Mouse (Mus musculus) thymus, postnatal 36 days (tissue): ENCODE data around the gene Tsc22d3.
A peak's percentile ranks its signal among the peaks of the same experiment; 100 is the strongest.
"Not testable (repeated sequence)": the region's sequence is repeated elsewhere in the genome, so short reads cannot be mapped to it uniquely, and the experiment has no call there.

ENCODE experiments used
- DNase-seq, 2 experiments: peaks; one replicate each; pipeline ENCODE4 v3.0.0; 2022; ENCODE audit warnings: mixed read lengths in 2 of 2

Gene Tsc22d3

DNA sequence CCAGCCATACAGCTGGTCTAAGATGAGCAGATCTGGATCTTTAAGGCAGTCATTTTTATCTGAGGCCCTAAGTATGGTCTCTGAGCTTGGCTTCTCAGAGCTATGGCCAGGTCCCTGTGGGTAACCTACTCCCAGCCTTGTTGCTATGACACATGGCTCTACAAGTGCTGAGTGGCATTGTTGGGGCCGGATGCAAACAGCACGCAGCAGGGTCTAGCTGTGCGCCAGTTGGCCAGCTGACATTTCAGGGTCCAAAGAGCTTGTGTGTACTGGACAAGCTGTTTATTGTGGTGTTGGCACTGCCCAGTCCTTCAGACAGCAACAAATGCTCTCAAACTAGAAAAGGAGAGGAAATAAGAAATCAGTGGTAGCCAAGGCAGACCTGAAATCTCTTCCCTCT is 35.2 kb downstream of the Tsc22d3 start:
- no peak for DNase-seq

DNA sequence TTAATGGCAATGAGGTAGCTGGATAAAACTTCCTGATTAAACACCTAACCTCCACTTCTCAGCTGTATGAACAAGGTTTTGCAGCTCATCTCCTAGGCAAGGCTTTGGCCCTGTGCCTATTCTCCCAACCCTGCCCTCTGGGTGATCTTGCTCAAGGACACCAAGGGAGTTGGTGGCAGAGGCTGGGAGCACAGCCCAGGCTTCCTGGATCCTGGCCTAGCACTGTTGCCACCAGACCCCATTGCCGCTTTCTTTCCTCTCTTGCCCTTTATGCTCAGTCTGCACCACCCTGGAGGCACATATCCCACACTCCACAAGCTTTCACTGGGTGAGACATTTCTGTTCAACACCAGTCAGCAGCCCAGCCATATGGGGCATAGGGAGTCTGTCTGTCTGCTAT is 35.7 kb downstream of the Tsc22d3 start:
- no peak for DNase-seq

DNA sequence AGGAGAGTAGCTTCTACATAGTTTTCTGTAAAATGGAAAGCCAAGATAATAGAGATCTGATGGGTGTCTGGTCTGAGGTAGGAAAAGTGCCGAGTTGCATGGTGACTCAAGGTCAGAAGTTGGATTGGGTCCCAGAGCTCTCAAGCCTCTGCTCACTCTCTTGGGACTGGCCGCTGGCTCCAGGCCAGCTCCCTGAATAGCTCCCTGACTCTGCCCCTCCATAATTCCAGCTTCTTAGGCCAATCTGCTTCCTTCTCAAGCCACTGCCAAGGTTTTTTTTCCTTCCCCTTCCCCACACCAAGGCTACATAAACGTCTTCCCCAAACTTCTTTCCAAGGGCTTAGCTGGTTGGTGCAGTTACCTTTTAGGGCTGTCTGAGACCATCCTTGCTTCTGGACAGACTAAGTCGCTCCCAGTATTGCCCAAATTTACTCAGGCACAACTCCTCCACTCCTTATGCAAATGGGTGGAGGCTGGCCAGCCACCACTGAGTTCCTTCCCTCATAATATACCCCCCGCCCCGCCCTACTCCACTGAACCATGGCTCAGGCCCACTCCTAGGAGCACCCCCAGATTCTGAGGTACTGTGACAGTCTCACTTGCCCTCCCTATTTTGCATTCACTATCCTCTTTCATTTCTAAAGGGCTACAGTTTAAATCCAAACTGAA is 42.1 kb downstream of the Tsc22d3 start:
- no peak for DNase-seq

DNA sequence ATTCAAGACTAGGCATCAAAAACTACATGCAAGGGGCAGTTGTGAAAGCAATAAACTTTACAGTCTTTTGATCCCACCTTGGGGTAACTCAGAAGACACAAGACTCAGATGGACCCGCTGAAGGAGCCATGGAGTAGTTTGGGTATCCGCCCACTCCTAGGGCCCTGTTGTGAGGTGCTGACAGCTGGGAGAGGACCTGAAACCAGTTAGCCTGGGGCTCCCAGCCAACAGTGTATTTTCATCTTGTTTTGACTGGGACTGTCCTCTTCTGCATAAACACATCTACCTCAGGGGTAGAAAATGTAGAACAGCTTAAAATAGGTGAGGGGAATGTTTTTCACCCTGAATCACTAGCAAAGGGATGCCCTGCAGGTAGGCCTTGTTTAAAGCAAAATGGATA is 44.5 kb downstream of the Tsc22d3 start:
- DNase-seq: no peak

DNA sequence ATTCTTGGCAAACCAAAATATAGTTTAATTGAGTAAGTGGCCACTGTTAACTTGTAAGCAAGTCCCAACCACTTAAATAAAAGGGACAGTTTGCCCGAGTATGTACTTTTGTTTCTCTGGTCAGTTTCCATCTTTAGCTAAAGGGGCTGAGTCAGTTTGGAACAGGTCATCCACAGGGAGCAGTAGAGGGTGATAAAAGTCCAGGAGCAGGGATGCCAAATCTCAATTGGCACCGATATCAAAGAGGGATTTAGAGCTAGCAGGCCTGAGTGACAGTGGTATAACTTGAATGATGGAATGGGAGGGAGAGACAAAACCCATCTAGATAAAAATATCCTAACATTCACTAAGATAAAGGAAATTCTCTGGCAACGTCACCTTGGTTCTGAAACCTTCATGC is 45.0 kb downstream of the Tsc22d3 start:
- DNase-seq: no peak

DNA sequence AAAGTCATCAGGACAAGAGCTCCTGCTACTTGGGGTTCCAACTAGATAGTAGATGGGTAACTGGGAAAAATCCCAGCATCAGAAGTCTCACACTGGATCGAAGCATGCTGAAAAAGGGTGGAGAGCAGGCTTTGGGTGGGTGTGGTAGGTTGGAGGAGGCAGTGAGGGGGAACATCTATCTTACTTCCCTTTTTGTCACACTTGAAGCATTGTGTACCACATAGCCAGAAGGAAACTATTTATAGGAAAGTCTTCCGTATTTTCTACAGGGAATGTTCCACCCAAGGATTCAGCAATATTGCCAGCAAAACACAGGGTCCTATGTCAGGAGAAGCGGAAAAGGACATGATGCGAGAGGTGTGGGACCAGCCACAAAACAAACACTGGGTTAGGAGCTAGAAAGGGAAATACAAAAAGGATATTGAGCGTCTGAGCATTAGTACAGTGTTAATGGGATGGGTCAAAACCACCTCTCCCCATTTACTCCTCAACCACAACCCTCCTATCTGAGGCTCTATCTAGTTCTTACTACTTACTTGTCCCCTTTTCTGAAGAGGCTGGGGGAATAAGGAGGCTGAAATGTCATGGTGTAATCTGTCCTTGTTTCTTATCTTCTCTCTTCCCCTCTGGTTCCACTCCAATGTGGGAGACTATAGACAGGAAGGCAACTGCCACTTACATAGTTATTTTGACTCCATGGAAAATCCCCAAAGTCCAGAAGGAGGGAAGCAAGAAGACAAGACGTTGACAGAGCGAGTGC is 52.6 kb downstream of the Tsc22d3 start:
- DNase-seq: no peak

DNA sequence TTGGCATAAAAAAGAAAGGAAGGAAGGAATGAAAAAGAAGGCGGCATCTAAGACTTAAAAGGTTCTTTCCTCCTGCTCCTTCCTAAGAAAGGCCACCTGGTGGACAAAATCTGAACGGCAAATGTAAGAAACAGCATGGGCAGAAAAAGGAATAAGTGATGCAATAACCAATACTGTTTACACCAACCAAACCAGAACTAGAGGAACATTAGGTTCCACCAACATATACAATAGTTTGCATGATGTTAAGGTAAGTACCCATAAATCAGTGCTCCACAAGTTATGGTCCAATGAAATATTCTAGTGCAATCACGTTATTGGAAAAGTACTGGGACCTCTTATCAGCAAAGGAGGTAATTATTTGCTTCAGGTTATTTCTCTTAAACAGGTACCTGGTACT is 55.7 kb downstream of the Tsc22d3 start:
- DNase-seq: peak; percentile 39 to 41

DNA sequence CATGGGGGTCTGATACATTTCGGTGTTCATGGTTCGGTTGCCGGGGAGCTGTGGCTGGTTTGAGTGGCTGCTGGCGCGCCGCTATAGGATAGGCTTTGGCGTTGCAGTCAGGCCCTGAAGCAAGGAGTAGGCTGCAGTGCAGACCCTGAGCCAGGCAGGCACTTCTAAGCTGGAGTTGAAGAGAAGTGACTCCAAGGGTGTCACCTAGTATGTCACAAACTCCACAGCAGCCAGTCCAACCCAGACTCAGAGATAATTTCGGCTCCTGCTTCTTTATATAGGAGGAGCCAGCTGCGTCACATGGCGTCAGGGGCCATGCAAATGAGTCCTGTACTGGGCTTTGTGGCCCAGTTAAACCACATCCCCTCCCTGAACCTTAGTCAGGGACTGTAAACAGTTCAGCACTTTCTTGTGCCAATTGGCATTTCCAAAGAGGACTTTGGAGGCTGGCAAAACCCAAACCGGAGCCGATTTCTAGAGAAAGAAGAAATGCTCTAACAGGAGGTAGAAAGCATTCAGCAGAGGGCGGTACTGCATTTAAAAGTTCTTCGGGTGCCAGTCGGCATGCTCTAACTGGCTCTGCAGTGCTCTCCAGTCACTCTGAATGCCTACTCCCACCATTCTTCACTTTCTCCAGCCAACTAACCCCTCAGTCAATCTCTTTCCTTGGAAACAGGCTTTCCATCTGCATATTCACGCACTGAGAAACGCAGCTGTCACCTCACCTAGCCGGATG is 57.4 kb downstream of the Tsc22d3 start:
- peak; percentile 81 to 86 for DNase-seq

DNA sequence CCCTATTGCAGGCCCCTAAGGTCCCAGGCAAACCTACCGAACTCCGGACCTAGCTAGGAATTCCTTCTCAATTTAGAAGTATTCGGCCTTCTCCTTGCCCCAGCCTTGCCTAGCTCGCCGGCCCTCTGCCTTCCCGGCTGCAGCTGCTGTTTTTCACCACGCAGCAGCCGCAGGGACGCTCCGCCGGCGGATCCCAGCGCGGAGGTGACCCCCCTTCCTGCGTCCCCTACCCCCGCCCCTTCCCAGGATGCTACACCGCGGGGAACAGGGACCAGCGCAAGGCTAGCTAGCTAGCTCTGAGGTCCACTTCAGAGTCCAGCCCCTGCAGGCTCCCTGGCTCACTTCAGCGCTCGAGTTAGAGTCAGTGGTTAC is 58.0 kb downstream of the Tsc22d3 start:
- DNase-seq: peak; percentile 41 to 61

DNA sequence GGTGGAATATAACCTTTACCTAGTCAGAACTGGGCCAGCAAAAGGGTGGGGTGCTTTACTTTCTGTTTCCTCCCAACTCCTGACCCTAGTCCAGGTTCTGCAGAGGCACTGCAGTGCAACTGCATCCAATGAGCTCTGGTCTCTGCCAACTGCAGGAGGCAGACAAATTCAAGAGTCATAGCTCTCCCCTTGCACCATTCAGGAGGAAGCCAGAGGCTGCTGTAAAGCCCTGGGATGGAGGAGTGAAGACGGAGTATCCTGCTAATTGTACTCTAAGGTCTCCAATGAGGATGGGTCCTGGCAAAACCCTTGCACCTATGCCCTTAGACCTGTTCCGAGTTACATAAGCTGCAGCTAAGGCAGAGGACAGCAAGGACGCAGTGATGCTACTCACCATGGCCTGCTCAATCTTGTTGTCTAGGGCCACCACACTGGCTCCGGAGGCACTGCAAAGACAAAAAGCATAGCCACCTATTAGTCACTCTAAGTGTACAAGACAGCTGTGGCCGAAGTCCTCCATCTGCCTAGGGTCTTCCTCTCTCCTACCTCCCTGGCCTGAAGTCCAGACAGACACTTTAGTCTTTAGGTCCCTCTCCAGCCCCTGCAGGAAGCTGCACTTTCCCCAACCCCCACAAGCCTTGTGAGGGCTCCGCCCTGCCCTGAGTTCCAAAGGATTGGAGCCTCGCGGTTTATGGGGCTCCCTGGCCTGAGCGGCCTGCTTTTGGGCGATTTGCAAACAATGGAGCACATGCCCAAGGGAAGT is 58.6 kb downstream of the Tsc22d3 start:
- DNase-seq: peak; percentile 55 to 59

DNA sequence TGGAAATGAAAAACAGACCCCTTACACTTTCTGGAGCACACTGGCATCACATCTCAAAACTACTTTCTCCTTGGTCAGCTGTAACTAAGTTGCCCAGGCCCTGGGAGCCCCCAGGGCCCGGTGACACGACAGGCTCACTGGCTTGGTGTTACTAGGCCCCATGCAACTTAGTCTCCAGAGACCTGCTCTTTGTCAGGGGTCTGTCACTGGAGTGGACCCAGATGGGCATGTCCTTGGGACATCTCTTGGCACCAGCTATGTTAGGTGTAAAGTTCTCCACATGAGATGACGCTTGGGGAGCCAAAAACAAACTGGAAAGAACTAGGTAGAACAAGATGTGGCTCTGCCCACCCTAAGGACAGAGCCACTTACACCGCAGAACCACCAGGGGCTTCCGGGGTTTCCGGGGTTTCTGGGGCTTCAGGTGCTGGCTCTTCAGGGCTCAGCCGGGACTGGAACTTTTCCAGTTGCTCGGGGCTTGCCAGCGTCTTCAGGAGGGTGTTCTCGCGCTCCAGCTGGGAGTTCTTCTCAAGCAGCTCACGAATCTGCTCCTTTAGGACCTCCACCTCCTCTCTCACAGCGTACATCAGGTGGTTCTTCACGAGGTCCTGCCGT is 59.9 kb downstream of the Tsc22d3 start:
- peak; percentile 65 to 71 for DNase-seq

DNA sequence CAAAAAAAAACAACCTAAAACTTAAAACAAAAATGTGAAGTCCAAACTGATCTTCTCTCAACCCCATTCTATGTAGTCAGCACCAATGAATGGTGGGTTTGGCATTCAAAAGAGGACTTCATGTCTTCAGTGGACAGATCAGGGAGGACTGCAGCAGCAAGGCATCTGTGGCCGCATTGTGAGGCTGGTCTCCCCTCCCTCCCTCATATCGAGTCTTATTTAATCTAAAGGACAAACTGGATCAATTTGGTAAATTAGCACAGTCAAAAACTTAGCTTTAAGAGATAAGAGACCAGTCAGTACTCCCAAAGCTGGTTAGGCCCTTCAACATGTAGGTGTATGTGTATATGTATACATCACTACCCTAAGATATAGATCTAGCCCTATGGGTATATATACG is 60.6 kb downstream of the Tsc22d3 start:
- not testable (repeated sequence) for DNase-seq

DNA sequence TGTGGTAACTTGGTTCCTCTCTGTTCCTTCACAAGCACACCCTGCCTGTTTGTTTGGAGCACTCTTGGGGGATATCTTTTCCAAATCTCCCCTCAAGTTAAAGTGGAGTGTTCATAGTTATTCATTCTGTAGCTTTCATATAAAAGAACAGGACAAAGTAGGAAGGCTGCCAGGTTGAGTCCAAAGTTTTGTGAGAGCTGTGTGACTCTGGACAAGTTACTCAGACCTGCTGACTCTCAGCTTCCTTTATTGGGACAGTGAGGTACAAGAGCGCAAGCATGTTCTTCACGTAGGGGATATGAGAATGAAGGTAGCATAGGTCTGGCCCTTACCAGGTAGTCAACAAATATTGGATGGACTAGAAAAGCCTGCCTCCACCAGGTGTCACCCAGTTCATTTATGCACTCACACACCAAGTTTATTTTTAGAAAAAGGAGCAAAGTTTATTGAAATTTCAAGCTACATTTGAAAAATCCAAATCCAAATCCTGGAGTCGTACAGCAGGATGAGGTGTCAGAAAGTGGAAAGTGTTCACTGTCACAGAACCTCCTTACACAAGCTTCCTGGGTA is 61.3 kb downstream of the Tsc22d3 start:
- DNase-seq: no peak

DNA sequence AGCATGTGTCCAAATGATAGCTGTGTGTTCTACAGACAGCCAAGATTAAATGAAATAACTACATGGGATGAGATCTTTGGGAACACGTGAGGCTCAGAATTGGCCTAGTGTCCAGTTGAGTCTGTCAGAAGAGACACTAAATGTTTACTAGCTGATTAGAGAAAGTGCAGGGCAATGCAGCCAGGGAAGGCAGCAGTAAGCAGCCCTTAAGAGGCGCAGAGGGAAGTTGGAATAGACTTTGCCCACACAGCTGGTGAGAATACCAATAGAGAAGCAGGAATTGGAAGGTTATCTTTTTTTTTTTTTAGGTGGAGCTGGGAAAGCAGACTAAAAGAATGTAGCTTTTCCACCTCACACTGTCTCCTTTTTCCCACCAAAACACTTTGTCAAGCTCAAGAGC is 61.8 kb downstream of the Tsc22d3 start:
- DNase-seq: no peak

DNA sequence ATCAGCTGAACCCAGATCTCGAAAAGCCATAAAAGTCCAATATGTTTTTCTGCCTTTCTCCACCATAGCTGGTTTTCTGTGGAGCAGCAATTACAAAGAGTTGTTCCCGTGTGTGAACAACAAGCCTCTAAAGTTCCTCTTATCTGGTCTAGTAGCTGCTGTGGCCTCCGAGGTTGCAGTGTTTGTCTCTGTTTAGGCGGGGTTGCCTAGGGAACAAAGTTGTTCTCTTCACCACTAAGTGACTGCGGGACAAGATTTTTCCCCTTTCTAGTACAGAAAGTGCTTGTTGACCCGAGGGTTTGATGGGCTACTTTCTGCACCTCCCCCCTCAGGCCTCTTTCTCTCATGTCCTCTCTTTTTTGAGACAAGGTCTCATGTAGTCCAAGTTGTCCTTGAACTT is 62.8 kb downstream of the Tsc22d3 start:
- peak in 1 of 2 experiments; percentile 33 for DNase-seq

DNA sequence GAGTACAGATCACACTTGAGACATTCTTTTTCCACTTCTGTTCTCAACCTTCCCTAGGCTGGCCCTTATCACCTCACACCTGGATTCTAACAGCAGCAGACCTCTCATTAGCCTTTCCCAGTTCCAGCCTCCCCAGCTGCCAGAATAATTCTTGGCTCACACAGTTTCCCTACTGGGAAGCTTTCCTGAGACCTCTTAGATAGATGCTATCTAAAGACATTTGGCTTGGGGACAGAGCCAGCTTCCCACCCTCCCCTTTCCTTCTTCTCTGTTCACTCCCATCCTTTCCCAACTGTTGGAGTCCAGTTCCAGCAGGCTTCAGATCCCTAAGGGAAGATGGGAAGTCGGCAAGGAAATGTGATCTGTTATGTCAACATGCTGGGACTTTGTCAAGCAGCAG is 65.0 kb downstream of the Tsc22d3 start:
- no peak for DNase-seq

DNA sequence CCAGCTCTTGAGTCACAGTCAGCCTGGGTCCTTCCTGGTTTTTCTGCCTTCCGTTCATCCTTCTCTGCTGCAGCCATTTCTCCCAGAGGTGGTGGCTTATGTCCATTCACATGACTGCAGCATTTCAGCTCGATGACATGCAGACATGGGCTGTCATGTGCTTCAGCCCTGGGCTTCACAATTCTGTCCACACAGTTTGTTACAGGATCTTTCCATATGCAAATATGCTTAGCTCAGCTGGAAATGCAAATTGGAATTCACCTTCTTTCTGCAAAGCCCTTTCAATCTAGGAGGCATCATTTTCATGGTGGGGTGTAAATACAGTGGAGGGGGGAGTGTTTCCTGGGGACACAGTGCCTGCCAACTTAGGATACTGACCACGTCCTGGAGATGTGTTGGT is 66.2 kb downstream of the Tsc22d3 start:
- no peak for DNase-seq

DNA sequence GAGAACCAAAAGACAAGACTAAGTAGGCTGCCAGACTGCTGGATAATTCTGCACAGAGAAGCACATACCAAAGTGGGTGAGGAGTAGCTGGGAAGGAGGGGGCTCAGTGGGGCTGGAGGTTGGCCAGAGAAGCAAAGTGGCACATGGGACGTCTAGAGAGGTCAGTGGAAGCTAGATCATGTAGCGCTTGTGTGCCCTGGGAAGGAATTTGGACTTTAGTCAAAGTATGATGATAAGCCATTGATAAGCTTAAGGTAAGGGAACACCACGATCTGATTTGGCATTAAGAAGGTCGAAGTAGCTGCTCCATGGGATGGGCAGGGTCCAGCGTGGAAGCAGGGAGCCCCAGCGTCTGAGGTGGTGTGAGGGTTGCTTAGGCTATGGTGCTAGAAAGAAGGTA is 68.1 kb downstream of the Tsc22d3 start:
- DNase-seq: no peak

DNA sequence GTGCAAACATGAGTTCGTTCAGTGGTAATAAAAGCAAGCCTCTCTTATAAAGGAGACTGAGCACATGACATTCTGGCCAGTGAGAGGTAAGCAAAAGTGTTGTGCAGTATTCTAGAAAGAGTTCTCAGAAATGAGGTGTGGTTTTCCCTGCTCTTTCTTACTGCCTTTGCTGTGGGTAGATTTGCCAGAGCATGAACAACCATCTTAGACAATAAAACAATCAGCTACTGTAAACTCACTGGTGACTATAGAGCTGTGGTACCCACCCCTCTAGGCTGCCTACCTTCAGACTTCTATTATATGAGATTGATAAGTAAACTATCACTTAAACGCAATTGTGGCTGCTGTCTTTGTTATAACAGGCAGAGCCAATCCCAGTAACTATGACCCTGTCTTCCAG is 69.1 kb downstream of the Tsc22d3 start:
- DNase-seq: no peak

DNA sequence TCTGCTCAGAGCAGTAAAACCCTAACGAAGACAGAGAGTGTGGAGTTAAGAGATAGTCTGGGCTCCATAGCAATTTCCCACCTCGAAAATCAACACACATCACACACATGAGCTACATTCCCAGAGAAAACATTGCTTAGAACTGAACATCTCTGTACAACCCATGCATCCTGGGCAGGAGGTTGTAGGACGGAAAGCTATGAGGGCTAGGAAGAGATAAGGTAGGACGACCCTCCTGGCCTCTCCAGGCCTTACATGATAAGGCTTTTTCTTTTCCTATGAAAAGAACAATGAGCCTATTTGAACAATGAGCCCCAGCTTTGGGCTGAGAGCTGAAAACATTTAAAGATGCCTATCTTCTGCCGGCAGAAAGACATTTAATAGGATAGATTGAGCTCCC is 69.8 kb downstream of the Tsc22d3 start:
- DNase-seq: no peak

DNA sequence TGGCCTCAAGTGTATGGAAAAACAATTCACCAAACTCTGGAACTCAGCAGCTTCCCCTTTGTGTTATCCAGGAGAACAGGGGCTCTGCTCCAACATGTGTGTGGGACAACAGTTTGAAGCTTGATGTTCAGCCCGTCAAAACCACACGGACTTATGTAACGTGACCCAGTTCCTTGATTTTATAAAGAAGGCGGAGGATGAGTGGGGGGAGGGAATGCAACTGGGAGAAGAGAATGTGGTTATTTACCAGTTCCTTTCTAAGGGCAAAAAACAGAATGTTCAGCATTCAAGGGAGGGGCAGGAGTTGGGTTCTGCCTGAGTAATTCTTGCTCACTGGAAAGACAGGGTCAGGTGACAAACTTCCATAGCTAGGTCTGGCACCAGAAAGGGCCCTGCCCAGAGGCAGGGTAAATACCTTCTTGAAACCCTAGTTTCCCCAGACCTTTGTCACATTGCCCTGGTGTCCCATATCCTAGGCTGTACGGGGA is 71.3 kb downstream of the Tsc22d3 start:
- DNase-seq: no peak

DNA sequence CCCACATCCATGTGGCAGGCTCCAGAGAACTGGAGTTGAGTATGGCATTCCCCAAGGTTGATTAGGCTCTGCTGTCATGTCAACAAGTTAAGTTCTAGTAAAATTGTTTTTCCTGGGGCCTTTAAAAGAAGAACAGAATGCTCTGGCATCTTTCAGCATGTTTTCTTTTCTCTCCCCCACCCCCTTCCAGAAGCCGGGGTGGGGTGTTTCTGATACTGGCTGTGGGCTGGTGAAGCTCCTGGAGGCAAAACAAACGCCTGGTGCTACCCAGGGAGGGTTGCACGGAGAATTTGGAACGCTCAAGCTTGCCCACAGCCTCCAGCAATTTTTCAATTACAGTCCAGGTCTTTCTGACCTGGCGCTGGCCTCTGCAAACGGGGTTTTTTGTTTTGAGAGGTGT is 73.2 kb downstream of the Tsc22d3 start:
- DNase-seq: no peak
